Mouse (Mus musculus): ENCODE results near the gene Efnb2.

Gene Efnb2

DNA sequence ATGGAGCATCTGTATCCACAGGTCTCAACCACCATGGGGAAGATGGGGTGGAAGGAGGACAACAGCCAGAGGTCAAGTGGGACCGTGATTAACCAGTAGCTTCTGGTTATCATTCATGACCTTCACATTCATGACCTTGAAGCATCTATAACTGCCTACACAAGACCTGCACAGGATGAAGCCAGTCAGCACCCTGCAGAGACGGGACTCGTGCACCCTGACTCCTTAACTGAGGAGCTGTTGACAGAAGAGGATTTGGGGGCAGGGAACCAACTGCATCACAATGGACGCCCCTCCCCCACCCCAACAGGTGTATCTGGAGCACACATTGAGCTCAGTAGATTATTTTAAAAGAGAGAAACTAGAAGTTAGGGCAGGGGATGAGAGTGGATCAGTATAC lies 49.1 kb downstream of the Efnb2 start:
- no peak for DNase-seq

DNA sequence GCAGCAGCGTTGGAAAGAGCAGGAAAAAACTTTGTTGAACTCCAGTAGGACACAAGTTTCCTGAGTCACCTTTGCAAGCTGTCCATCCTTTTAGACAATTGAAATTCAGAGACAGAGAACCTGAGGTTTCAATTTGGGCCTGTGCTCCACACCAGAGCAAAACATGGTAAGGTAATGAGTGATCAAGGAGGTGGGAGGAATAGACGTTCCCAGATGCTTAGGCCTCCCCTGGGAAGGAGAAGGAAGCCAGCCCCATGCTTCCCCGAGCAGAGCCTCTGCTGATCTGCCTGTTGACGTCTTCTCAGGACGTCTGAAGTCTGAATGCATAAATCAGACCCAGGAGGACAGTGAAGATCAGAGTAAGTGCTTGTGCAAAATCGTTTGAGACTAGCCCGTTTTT lies 51.3 kb downstream of the Efnb2 start:
- DNase-seq = no peak

DNA sequence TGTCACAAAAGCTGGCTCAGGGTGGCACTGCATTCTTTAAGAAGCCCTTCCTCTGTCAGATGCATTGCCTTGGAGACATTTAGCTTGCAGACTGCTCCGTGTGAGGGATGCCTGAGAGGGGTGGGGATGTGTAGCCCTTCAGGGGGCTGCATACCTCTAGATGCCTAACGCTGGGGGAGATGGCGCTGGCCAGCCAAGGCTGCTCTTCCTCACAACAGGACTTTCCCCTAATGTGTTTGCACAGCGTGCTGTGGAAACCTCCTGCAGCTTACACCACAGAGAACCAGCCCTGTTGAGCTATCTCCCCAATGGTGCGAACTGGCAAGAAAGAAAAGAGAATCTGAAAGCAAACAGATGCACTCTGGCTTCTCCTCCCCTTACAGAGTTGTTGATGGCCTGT lies 51.9 kb downstream of the Efnb2 start:
- DNase-seq = no peak

DNA sequence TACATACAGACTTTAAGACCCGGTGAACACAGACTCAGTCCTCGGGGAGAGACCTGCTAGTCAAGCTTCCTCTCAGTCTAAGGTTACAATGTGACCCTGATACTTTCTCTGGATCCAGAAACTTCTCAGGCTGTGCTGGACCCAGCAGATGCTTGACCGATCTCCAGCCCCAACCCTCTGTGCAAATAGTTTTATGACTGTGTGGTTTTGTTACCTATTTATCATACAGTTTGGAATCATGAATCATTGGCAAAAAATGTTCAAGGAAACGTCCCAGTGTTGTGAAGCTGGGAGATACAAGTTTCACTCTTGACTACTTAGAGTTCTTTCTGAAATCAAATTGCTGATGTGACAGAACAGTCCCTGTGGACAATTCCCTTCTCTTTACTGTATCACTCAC lies 55.4 kb downstream of the Efnb2 start:
- DNase-seq = no peak

DNA sequence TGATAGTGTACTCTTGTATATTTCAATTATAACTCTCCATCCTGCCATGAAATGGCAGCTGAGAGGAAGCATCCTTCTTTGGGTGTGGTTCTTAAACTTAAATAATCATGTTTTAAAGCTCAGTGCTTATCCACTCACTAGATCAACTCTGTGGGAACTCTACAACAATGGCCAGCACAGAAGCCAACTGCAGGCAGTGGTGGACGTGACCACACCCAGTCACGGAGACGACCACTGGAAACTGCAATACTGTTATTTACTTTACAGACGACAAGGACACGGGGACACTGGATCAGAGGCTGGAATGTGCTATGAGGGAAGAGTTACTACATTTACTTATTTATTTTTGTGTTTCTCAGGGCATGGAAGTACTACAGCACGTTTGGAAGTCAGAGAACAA lies 57.2 kb downstream of the Efnb2 start:
- DNase-seq = no peak

DNA sequence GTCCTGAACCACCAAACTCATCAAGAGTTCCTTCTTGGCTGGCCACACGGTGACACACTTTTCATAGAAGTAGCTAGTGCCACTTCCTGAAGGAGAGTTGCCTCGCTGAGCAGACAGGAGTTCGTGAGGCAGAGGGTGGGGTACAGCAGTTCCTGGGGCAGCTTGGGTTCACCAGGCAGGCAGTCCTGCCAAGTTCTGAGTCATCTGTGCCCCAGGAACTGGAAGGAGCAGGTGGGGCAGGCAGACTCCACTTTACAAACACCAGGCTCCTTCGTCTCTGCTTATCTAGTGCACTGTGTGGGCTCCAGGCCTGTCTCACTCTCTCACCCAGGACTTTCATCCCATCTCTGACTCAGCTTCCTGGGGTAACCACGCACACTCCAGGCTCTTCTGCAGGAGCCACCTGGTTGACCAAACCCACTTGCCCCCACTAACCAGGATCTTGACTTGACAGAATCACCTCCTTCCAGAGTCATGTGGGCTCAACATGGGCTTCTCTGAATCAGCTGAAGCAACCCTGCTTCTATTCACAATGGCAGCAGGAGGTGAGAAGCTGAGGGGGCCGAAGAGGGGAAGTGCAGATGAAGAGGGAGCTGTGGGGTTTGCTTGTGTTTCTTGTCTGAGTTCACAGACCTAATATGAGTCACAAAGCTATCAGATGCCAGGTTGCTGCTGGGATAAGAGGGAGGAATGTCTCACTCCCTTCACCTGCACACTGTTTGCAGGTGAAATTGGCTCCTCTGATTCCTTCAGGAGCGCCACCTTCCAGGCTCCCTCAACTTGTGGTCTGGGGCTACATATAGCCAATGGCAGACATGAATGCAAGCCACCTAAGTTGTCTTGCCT lies 58.2 kb downstream of the Efnb2 start:
- no peak for DNase-seq

GRCm38 (mm10) chr8:8599931-8600330 lies 61.1 kb downstream of the Efnb2 start:
- DNase-seq = no peak

DNA sequence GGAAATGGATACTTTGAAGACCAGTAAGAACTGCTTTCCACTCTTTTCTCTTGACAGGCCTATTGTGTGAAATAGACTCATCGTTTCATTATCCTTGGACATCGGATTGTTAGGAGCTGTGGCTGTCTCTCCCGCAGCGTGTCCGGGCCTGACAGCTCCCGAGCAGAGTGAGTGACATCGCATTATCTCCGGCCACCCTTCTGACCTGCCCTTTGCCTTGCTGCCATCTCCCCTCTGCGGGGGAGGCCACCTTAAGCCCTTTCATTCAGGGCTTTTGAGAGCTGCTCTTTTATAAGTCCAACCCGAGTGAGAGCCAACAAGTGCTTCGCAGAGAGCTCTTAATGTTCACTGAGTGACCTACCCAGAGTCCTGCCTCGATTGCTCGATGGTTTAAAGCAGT lies 63.6 kb downstream of the Efnb2 start:
- no peak for DNase-seq

GRCm38 (mm10) chr8:8595831-8596611 lies 65.0 kb downstream of the Efnb2 start:
- DNase-seq = no peak

GRCm38 (mm10) chr8:8593812-8594211 lies 67.2 kb downstream of the Efnb2 start:
- no peak for DNase-seq

DNA sequence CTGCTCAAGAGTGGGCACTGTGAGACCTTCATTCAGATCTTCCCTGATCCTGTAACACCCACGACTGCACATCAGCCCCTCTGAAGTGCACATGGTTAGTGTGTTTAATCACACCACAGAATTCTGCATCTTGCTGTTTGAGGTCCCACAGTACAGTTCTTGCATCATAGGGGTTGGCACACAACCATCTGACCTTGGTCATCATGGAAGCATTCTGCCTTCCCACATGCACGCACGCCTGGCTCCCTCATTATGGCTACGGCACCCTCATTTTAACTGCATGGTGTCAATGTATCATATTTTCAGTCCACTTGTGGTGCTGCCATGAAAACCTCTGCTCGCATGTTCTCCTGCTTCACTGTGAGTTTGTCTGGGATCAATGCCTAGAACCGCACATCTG lies 67.7 kb downstream of the Efnb2 start:
- DNase-seq = no peak

DNA sequence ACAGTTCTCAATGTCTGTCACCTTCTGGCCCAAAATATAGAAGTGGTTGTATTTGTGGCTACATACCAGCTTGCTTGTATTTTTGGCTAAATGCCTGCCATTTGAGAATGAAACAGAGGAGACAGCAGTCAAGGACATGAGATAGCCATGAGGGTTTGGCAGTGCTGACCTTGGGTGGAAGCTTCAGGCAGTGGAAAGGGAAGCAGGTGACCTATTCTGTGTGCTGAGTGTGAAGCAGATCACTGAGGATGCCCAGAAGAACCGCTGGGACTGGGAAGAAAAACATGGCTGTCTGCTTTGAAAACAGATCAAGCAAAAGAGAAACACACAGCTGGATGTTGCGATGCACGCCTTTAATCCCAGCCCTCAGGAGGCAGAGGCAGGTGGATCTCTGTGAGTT lies 68.7 kb downstream of the Efnb2 start:
- DNase-seq = no peak

DNA sequence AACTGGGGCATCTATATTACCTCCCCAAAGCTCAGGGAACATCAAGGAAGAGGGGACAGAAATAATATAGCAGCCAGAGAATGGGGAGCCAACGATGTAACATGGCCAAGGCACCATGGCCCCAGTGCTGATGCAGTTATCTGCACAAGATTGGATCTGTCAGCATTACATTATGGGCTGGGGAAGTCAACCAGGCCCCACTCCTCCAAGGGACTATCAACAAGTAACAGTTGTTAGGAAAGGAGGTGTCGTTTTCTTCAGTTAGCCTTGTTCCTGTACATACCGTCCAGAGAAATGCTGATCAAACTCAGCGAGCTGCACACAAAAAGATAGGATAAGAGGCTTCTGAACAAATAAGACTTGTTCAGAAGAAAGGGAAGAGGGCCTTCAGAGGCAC lies 77.1 kb downstream of the Efnb2 start:
- no peak for DNase-seq

DNA sequence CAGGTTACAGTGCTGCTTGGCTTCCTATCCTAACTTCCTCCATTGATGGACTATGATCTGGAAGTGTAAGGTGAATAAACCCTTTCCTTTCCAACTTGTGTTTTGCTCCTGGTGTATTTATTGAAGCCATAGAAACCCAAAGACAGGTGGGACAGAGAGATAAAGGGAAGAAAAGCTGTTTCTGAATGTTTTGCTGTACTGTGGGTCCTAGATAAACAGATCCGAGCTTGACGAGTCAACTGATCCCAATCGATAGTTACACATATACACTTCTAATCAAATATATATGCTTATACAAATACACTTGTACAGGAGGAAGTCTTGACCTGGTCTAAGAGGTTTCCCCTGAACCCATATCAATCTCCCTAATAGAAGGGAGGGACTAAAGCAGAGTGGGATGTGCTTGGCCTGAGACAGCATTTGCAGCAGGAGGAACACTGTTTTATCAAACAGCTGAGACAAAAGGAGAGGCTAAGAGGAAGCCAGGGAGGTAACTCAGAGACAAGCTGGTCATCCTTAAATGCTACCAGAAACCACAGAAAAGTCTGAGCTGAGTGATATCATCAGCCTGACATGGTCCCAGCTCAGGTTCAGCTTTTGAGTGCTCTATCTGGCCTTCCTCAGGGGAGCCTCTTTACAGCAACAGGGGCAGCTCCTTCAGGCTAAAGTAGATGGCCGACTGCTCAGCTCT lies 77.6 kb downstream of the Efnb2 start:
- DNase-seq = no peak

GRCm38 (mm10) chr8:8577770-8578303 lies 83.2 kb downstream of the Efnb2 start:
- no peak for DNase-seq

GRCm38 (mm10) chr8:8576833-8577232 lies 84.2 kb downstream of the Efnb2 start:
- DNase-seq = no peak

- no peak for DNase-seq
These were observed 84.8 kb downstream of the Efnb2 start for GRCm38 (mm10) chr8:8576286-8576685.

GRCm38 (mm10) chr8:8574521-8575499 lies 86.2 kb downstream of the Efnb2 start:
- DNase-seq = no peak

- no peak for DNase-seq
These were observed 88.8 kb downstream of the Efnb2 start for GRCm38 (mm10) chr8:8572272-8572671.

- no peak for DNase-seq
These were observed 89.3 kb downstream of the Efnb2 start for GRCm38 (mm10) chr8:8571625-8572215.

- no peak for DNase-seq
These were observed 91.8 kb downstream of the Efnb2 start for GRCm38 (mm10) chr8:8569280-8569679.
